Mouse (Mus musculus) heart, adult 2 months (tissue): ENCODE data around the gene Rnf157. TPM values are rescaled to one million over a fixed set of nuclear protein-coding genes. Genes with fewer than 3 reads are reported as not detected.

Source experiments
- DNase-seq, 2 experiments: peaks; one replicate each; pipeline ENCODE4 v3.0.0; 2021
- H3K27ac ChIP-seq: fragments of 200-600 bp; 2 replicates; pipeline ENCODE4 v1.8.1; 2022
- H3K27me3 ChIP-seq: fragments of 200-500 bp; 2 replicates; pipeline ENCODE4 v1.6.1; 2012; ENCODE audit warnings: mild to moderate bottlenecking, low read length, inconsistent platforms, mixed read lengths; ENCODE audit not compliant: control insufficient read depth, insufficient read depth
- H3K36me3 ChIP-seq: fragments of 200-500 bp; 2 replicates; pipeline ENCODE4 v1.6.1; 2012; ENCODE audit warnings: low read length, inconsistent platforms; ENCODE audit not compliant: control insufficient read depth, insufficient read depth
- H3K4me1 ChIP-seq: fragments of 200-500 bp; 2 replicates; pipeline ENCODE4 v1.6.1; 2011; ENCODE audit warnings: low read length; ENCODE audit not compliant: control insufficient read depth, insufficient read depth
- H3K4me3 ChIP-seq: fragments of 200-600 bp; 2 replicates; pipeline ENCODE4 v1.8.1; 2022
- H3K79me2 ChIP-seq: fragments of 200-500 bp; replicated peaks from 2 replicates; pipeline ENCODE4 v1.6.1; 2012; ENCODE audit warnings: mild to moderate bottlenecking, inconsistent platforms, low read length, moderate library complexity, mixed read lengths; ENCODE audit not compliant: control insufficient read depth, insufficient read depth
- H3K9ac ChIP-seq: fragments of 200-500 bp; 2 replicates; pipeline ENCODE4 v1.6.1; 2012; ENCODE audit warnings: low read depth, mild to moderate bottlenecking, control low read depth, inconsistent platforms, low read length, mixed read lengths
- CTCF ChIP-seq: fragments of 200-600 bp; IDR thresholded peaks from 2 replicates; pipeline ENCODE4 v1.8.1; 2022; ENCODE audit warnings: antibody characterized with exemption, mild to moderate bottlenecking, moderate library complexity
- EP300 ChIP-seq: fragments of 200-500 bp; IDR thresholded peaks from 2 replicates; pipeline ENCODE4 v1.6.1; 2011; ENCODE audit warnings: low read depth, low read length, control low read depth; ENCODE audit not compliant: insufficient read depth
- POLR2A ChIP-seq: fragments of 200-500 bp; IDR thresholded peaks from 2 replicates; pipeline ENCODE4 v1.6.1; 2011; ENCODE audit warnings: mild to moderate bottlenecking, low read depth, low read length, control low read depth; ENCODE audit not compliant: insufficient read depth
- WGBS: fragments of 180-500 bp; shearing (Covaris S2); methylation state at CpG from one replicate; pipeline ENCODE4 v1.1.7; 2018; 5-methylcytosine and 5-hydroxymethylcytosine counted together
- intact Hi-C: fragments of 180-260 bp; cut with DNase I; formaldehyde crosslinking; loops from one replicate; pipeline ENCODE4 v1.15.1; 2025
- polyA plus RNA-seq: library from polyadenylated mRNA; depleted of rRNA; stranded (reverse); fragments of >200 nt; gene quantifications from 2 replicates; pipeline ENCODE4 v1.2.3, GENCODE M21; 2012
- total RNA-seq, 2 experiments: library from RNA; stranded (reverse); gene quantifications; 2 replicates each; pipeline ENCODE4 v1.2.3; 2021

Gene Rnf157
- total and polyA plus RNA-seq, 3 experiments, result 3.0 to 7.2 (median 6.0) TPM

- H3K27ac ChIP-seq, result no peak overlapping the region
- no peaks in the 10 kb centered on the region for H3K79me2 ChIP-seq
- no peak for DNase-seq
- no peak overlapping the region for H3K9ac ChIP-seq
- H3K27me3 ChIP-seq, result peaks cover 3% of the 10 kb centered on the region; the same call in 1 of the 2 replicates
- H3K4me3 ChIP-seq, result no peak overlapping the region
- intact Hi-C loops, result loop anchor here (5.0 kb wide), 1 partner anchor 45 kb away; no protein-coding TSS in a partner anchor
- 65% methylated on average over 15 of the region's 15 CpGs for WGBS
- TF ChIP-seq CTCF (no peak), POLR2A (no peak), EP300 (no peak)
- H3K36me3 ChIP-seq, result no peaks in the 10 kb centered on the region
- H3K4me1 ChIP-seq, result peaks cover 10% of the 10 kb centered on the region
These were observed 29.5 kb upstream of the Rnf157 start for GRCm38 (mm10) chr11:116442129-116442866.

- H3K27me3 ChIP-seq, result no peaks in the 10 kb centered on the region
- intact Hi-C loops, result loop anchor here (5.0 kb wide), 1 partner anchor 43 kb away; no protein-coding TSS in a partner anchor
- H3K27ac ChIP-seq, result no peak overlapping the region
- H3K4me1 ChIP-seq, result peaks cover 18% of the 10 kb centered on the region
- WGBS, result 56% methylated on average over 7 of the region's 7 CpGs
- DNase-seq, result peak in 1 of 2 experiments; percentile 62
- H3K4me3 ChIP-seq, result no peak overlapping the region
- no peaks in the 10 kb centered on the region; the same call in 1 of the 2 replicates for H3K79me2 ChIP-seq
- peaks cover 3% of the 10 kb centered on the region; the same call in 1 of the 2 replicates for H3K36me3 ChIP-seq
- TF ChIP-seq EP300, result peak; percentile 53; the same call in 1 of the 2 replicates
- no peak for TF ChIP-seq CTCF
- peak; percentile 19; the same call in 1 of the 2 replicates for TF ChIP-seq POLR2A
- no peak overlapping the region for H3K9ac ChIP-seq
These were observed 27.7 kb upstream of the Rnf157 start for GRCm38 (mm10) chr11:116440408-116441068.

- Histone ChIP-seq H3K27me3 (no peaks in the 10 kb centered on the region), H3K4me3 (no peak overlapping the region), H3K27ac (no peak overlapping the region), H3K4me1 (peaks cover 21% of the 10 kb centered on the region), H3K36me3 (peaks cover 6% of the 10 kb centered on the region; the same call in 1 of the 2 replicates), H3K79me2 (no peaks in the 10 kb centered on the region; the same call in 1 of the 2 replicates), H3K9ac (no peak overlapping the region)
- no peak for DNase-seq
- TF ChIP-seq EP300 (no peak), POLR2A (no peak; the same call in 1 of the 2 replicates), CTCF (no peak)
- intact Hi-C loops, result loop anchor here (5.0 kb wide), 1 partner anchor 42 kb away; no protein-coding TSS in a partner anchor
- WGBS, result 78% methylated on average over 19 of the region's 19 CpGs
These were observed 26.7 kb upstream of the Rnf157 start for GRCm38 (mm10) chr11:116439269-116440240.

DNA sequence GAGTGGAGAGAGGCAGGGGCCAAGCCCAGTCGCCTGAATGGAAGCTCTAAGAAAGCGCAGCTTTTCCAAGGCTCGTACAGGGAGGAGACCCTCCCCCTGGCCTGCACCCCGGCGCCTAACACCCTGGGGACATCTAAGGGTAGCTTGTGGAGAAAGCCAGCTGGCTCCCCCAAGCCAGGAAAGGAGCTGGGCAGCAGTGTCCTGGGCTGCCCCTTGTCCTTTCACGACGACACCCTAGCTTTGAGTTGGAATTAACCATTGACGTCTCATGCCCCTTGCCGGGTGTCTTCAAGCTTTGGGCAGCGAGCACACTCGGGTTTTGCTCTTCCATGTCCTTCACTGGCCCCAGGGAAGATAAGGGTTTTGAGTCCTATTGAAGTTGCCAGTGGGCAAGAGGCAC is 24.7 kb upstream of the Rnf157 start:
- intact Hi-C loops, result no loop called here
- Histone ChIP-seq H3K27me3 (no peaks in the 10 kb centered on the region), H3K36me3 (peaks cover 6% of the 10 kb centered on the region; the same call in 1 of the 2 replicates), H3K27ac (peak overlapping the region; percentile 81), H3K4me1 (peaks cover 21% of the 10 kb centered on the region), H3K79me2 (no peaks in the 10 kb centered on the region; the same call in 1 of the 2 replicates), H3K9ac (no peak overlapping the region), H3K4me3 (no peak overlapping the region; the same call in 1 of the 2 replicates)
- DNase-seq, result no peak
- 41% methylated on average over 11 of the region's 11 CpGs for WGBS
- TF ChIP-seq EP300 (no peak), POLR2A (no peak), CTCF (no peak)

GRCm38 (mm10) chr11:116436725-116437331 is 24.0 kb upstream of the Rnf157 start:
- Histone ChIP-seq H3K27ac (peak overlapping the region; percentile 81), H3K4me3 (peak overlapping the region; percentile 5; the same call in 1 of the 2 replicates), H3K4me1 (peaks cover 21% of the 10 kb centered on the region), H3K79me2 (no peaks in the 10 kb centered on the region; the same call in 1 of the 2 replicates), H3K36me3 (peaks cover 6% of the 10 kb centered on the region; the same call in 1 of the 2 replicates), H3K27me3 (no peaks in the 10 kb centered on the region), H3K9ac (peak overlapping the region; percentile 2; the same call in 1 of the 2 replicates)
- intact Hi-C loops, result no loop called here
- TF ChIP-seq EP300 (peak; percentile 76; the same call in 1 of the 2 replicates), CTCF (no peak)
- peak; percentile 64 to 75 for DNase-seq
- 11% methylated on average over 4 of the region's 4 CpGs for WGBS
